Mouse (Mus musculus): ENCODE measurements around the gene Tardbp. TPM values are rescaled to one million over a fixed set of nuclear protein-coding genes. Genes with fewer than 3 reads are reported as not detected.

The Tardbp gene
- total RNA-seq, 1 experiment from 2014 or later = 322 TPM

- no peak for ATAC-seq (ENCODE audit: extremely low read depth, insufficient number of reproducible peaks, low FRiP score, poor library complexity, severe bottlenecking)
Observed at GRCm38 (mm10) chr4:148643291-148644156, 16.7 kb upstream of the Tardbp start, which contains the start of gene Gm572. Gene Gm572 (plus strand): TSS chr4:148643317.

GRCm38 (mm10) chr4:148641121-148641520 is 14.3 kb upstream of the Tardbp start:
- ATAC-seq (ENCODE audit: extremely low read depth, insufficient number of reproducible peaks, low FRiP score, poor library complexity, severe bottlenecking) = no peak

GRCm38 (mm10) chr4:148639455-148639854 is 12.6 kb upstream of the Tardbp start:
- ATAC-seq (ENCODE audit: extremely low read depth, insufficient number of reproducible peaks, low FRiP score, poor library complexity, severe bottlenecking) = no peak

- ATAC-seq (ENCODE audit: extremely low read depth, insufficient number of reproducible peaks, low FRiP score, poor library complexity, severe bottlenecking) = no peak
Observed at GRCm38 (mm10) chr4:148638302-148638701, 11.5 kb upstream of the Tardbp start.

- ATAC-seq (ENCODE audit: extremely low read depth, insufficient number of reproducible peaks, low FRiP score, poor library complexity, severe bottlenecking) = no peak
Observed at GRCm38 (mm10) chr4:148635309-148635708, 8.5 kb upstream of the Tardbp start.

GRCm38 (mm10) chr4:148633395-148634061 is 6.7 kb upstream of the Tardbp start:
- ATAC-seq (ENCODE audit: extremely low read depth, insufficient number of reproducible peaks, low FRiP score, poor library complexity, severe bottlenecking) = no peak

GRCm38 (mm10) chr4:148632013-148632692 is 5.3 kb upstream of the Tardbp start:
- no peak for ATAC-seq (ENCODE audit: extremely low read depth, insufficient number of reproducible peaks, low FRiP score, poor library complexity, severe bottlenecking)

GRCm38 (mm10) chr4:148627246-148627645 is 427 bp upstream of the Tardbp start:
- no peak for ATAC-seq (ENCODE audit: extremely low read depth, insufficient number of reproducible peaks, low FRiP score, poor library complexity, severe bottlenecking)

- peak; percentile 3; the same call in 1 of the 2 replicates for ATAC-seq (ENCODE audit: extremely low read depth, insufficient number of reproducible peaks, low FRiP score, poor library complexity, severe bottlenecking)
Observed at GRCm38 (mm10) chr4:148625756-148626622, 830 bp downstream of the Tardbp start.

GRCm38 (mm10) chr4:148625010-148625409 is 1.8 kb downstream of the Tardbp start:
- no peak for ATAC-seq (ENCODE audit: extremely low read depth, insufficient number of reproducible peaks, low FRiP score, poor library complexity, severe bottlenecking)

GRCm38 (mm10) chr4:148623609-148624008 is 3.2 kb downstream of the Tardbp start:
- ATAC-seq (ENCODE audit: extremely low read depth, insufficient number of reproducible peaks, low FRiP score, poor library complexity, severe bottlenecking) = no peak

GRCm38 (mm10) chr4:148622485-148622884 is 4.3 kb downstream of the Tardbp start:
- ATAC-seq (ENCODE audit: extremely low read depth, insufficient number of reproducible peaks, low FRiP score, poor library complexity, severe bottlenecking) = no peak

- no peak for ATAC-seq (ENCODE audit: extremely low read depth, insufficient number of reproducible peaks, low FRiP score, poor library complexity, severe bottlenecking)
Observed at GRCm38 (mm10) chr4:148620718-148621117, 6.1 kb downstream of the Tardbp start.

GRCm38 (mm10) chr4:148619805-148620204 is 7.0 kb downstream of the Tardbp start:
- no peak for ATAC-seq (ENCODE audit: extremely low read depth, insufficient number of reproducible peaks, low FRiP score, poor library complexity, severe bottlenecking)

- ATAC-seq (ENCODE audit: extremely low read depth, insufficient number of reproducible peaks, low FRiP score, poor library complexity, severe bottlenecking) = no peak
Observed at GRCm38 (mm10) chr4:148613738-148614137, 13.1 kb downstream of the Tardbp start.

GRCm38 (mm10) chr4:148612557-148612956 is 14.3 kb downstream of the Tardbp start:
- ATAC-seq (ENCODE audit: extremely low read depth, insufficient number of reproducible peaks, low FRiP score, poor library complexity, severe bottlenecking) = no peak

GRCm38 (mm10) chr4:148610631-148611364 is 16.0 kb downstream of the Tardbp start:
- ATAC-seq (ENCODE audit: extremely low read depth, insufficient number of reproducible peaks, low FRiP score, poor library complexity, severe bottlenecking) = no peak

- no peak for ATAC-seq (ENCODE audit: extremely low read depth, insufficient number of reproducible peaks, low FRiP score, poor library complexity, severe bottlenecking)
Observed at GRCm38 (mm10) chr4:148609805-148610204, 17.0 kb downstream of the Tardbp start.

All from neutrophil, adult 5-6 weeks (primary cell).